Mouse (Mus musculus): ENCODE data around the gene Tymp.

The Tymp gene

DNA sequence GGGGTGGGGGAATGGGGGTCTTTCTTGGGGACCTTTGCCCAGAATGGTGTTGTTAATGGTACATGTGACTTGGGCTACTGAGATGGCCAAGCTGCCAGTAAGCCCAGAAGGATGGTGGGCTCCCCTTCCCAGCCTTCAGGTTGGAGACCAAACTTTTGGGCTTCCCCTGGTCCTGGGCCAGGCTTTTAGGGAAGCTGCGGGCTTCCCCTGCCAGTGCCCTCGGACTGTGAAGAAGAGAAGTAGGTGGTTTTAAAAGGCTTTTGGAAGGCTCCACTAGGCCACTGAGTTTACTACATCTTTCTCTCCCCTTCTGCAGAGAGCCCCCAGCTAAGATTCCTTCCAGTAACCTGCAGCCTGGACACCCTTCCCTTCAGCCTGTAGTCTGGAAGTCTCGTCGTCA lies 53.2 kb downstream of the Tymp start:
- DNase-seq: no peak

GRCm38 (mm10) chr15:89322670-89323522 lies 53.9 kb downstream of the Tymp start, which contains the start of gene Adm2:
Gene Adm2 (plus strand): TSS chr15:89322720.
- no peak for DNase-seq
